Mouse (Mus musculus) stomach, embryonic 16.5 days (tissue): ENCODE measurements at regions not wholly inside any gene's neighbourhood (a gene's known extent, or its start where the extent isn't known, plus 50 kb on each side); places are given as distances from the start of the nearest gene placed in this dataset.

Experiments used
- ATAC-seq: fragments of 200-750 bp; cut with Nextera tagmentation; 2 replicates; pipeline ENCODE4 v1.8.0; 2017; ENCODE audit warnings: moderate number of reproducible peaks, moderate TSS enrichment; ENCODE audit not compliant: insufficient read depth, low FRiP score
- H3K27ac ChIP-seq: fragments of 300-500 bp; sonication (generic); 2 replicates; pipeline ENCODE4 v1.5.1; 2014; ENCODE audit warnings: low read length
- H3K27me3 ChIP-seq: fragments of 300-500 bp; sonication (generic); 2 replicates; pipeline ENCODE4 v1.6.1; 2014; ENCODE audit warnings: low read length, control low read depth, mixed read lengths; ENCODE audit not compliant: control insufficient read depth, insufficient read depth
- H3K36me3 ChIP-seq: fragments of 300-500 bp; sonication (generic); 2 replicates; pipeline ENCODE4 v1.6.1; 2014; ENCODE audit warnings: low read length; ENCODE audit not compliant: control insufficient read depth, insufficient read depth
- H3K4me1 ChIP-seq: fragments of 300-500 bp; sonication (generic); 2 replicates; pipeline ENCODE4 v1.6.1; 2014; ENCODE audit warnings: low read length, control low read depth, mixed read lengths; ENCODE audit not compliant: control insufficient read depth, insufficient read depth
- H3K4me2 ChIP-seq: fragments of 300-500 bp; sonication (generic); 2 replicates; pipeline ENCODE4 v1.6.1; 2014; ENCODE audit warnings: low read depth, low read length, mixed read lengths
- H3K4me3 ChIP-seq: fragments of 300-500 bp; sonication (generic); replicated peaks from 2 replicates; pipeline ENCODE4 v1.5.1; 2014; ENCODE audit warnings: mild to moderate bottlenecking, low read length
- H3K9ac ChIP-seq: fragments of 300-500 bp; sonication (generic); 2 replicates; pipeline ENCODE4 v1.6.1; 2014; ENCODE audit warnings: low read length
- H3K9me3 ChIP-seq: fragments of 300-500 bp; sonication (generic); replicated peaks from 2 replicates; pipeline ENCODE4 v1.6.1; 2016; ENCODE audit warnings: low read length, control low read depth; ENCODE audit not compliant: control insufficient read depth
- WGBS: fragments of 180-500 bp; shearing (Covaris S2); extraction: QIAGEN DNeasy Blood & Tissue Kit; methylation state at CpG from one replicate; pipeline ENCODE4 v1.1.7; 2014; 5-methylcytosine and 5-hydroxymethylcytosine counted together

DNA sequence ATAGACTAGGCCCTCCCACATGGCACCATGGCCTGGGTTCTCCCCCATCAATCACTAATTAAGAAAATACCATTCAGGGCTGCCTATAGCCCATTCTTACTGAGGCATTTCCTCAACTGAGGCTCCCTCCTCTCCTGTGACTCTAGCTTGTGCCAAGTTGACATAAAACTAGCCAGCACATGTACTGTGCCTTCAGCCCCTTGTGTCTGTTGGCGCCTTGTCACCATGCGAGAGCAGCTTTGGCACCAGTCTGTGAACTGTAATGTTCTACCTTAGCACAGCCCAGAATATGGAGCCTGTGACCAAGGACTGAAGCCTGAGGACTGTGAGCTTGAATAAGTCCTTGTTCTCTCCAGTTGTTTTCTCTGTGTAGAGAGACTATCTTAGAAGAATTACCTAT is 75.0 kb upstream of the Glce start:
- no peak overlapping the region for H3K9ac ChIP-seq
- no peak for ATAC-seq
- no peak overlapping the region for H3K27ac ChIP-seq
- no peaks in the 10 kb centered on the region for H3K27me3 ChIP-seq
- no peak overlapping the region for H3K4me2 ChIP-seq
- WGBS, result 87% methylated on average over 2 of the region's 2 CpGs
- no peaks in the 10 kb centered on the region for H3K9me3 ChIP-seq
- peaks cover 4% of the 10 kb centered on the region for H3K4me1 ChIP-seq
- H3K36me3 ChIP-seq, result no peaks in the 10 kb centered on the region
- no peak overlapping the region for H3K4me3 ChIP-seq

GRCm38 (mm10) chr9:62192424-62192892 is 70.0 kb upstream of the Glce start:
- Histone ChIP-seq H3K9ac (no peak overlapping the region), H3K27ac (no peak overlapping the region), H3K4me1 (peaks cover 9% of the 10 kb centered on the region), H3K36me3 (no peaks in the 10 kb centered on the region), H3K4me3 (no peak overlapping the region), H3K9me3 (no peaks in the 10 kb centered on the region), H3K4me2 (peak overlapping the region; percentile 20; the same call in 1 of the 2 replicates), H3K27me3 (no peaks in the 10 kb centered on the region)
- WGBS, result 4% methylated on average over 6 of the region's 6 CpGs
- peak; percentile 47; the same call in 1 of the 2 replicates for ATAC-seq

GRCm38 (mm10) chr9:62190474-62190873 is 68.0 kb upstream of the Glce start:
- Histone ChIP-seq H3K4me3 (no peak overlapping the region), H3K4me1 (peaks cover 9% of the 10 kb centered on the region), H3K27me3 (no peaks in the 10 kb centered on the region), H3K36me3 (no peaks in the 10 kb centered on the region), H3K9ac (no peak overlapping the region), H3K27ac (no peak overlapping the region), H3K4me2 (no peak overlapping the region), H3K9me3 (no peaks in the 10 kb centered on the region)
- WGBS, result 57% methylated on average over 6 of the region's 6 CpGs
- ATAC-seq, result no peak

DNA sequence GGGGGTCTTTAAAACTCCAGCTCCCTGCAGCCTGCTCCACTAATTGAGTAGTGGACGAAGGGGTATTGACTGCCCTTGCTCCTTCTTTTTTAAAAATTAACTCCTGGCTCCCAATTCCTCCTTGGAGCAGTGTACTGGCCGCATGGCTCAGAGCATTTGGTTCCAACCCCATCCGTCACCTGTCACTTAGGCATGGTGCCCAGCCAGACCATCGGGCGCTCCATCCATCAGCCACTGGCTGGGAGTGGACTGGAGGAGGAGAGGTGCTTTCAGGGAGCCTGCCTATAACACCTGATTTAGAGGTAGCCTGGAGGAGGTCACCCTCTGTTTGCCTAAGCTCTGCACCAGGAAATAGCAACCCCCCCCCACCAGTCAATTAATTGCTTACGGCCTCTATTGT is 66.4 kb upstream of the Glce start:
- H3K36me3 ChIP-seq, result no peaks in the 10 kb centered on the region
- no peak for ATAC-seq
- H3K27me3 ChIP-seq, result no peaks in the 10 kb centered on the region
- no peaks in the 10 kb centered on the region for H3K9me3 ChIP-seq
- no peak overlapping the region for H3K4me2 ChIP-seq
- 29% methylated on average over 6 of the region's 6 CpGs for WGBS
- H3K4me1 ChIP-seq, result peaks cover 9% of the 10 kb centered on the region
- H3K4me3 ChIP-seq, result no peak overlapping the region
- H3K9ac ChIP-seq, result no peak overlapping the region
- H3K27ac ChIP-seq, result no peak overlapping the region

- Histone ChIP-seq H3K4me2 (no peak overlapping the region), H3K9me3 (no peaks in the 10 kb centered on the region), H3K9ac (no peak overlapping the region), H3K27ac (no peak overlapping the region), H3K4me3 (no peak overlapping the region), H3K36me3 (no peaks in the 10 kb centered on the region), H3K27me3 (no peaks in the 10 kb centered on the region), H3K4me1 (peaks cover 9% of the 10 kb centered on the region)
- WGBS, result 66% methylated on average over 3 of the region's 3 CpGs
- ATAC-seq, result no peak
Observed at GRCm38 (mm10) chr9:62188379-62188778, 65.9 kb upstream of the Glce start.

DNA sequence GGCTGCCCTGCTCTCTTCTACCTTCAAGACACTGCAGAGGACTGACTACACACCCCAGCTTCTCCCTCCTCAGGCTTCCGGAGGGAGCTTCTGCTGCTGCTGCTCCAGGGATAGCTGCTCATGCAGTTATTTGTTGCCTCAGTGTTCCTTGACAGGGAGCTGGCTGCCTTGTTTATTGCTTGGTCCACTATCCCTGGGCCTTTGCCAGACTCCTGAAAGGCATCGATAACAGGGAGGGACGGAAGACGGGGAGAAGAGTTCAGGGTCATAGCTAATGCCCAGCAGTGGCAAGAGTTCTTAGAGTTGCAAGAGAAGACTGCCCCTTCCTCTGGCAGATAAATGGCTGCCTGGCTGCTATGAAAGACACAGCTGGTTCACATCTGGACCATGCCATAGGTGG is 64.4 kb upstream of the Glce start:
- no peaks in the 10 kb centered on the region for H3K36me3 ChIP-seq
- no peak overlapping the region for H3K4me3 ChIP-seq
- H3K27ac ChIP-seq, result no peak overlapping the region
- WGBS, result 35% methylated on average over 4 of the region's 4 CpGs
- H3K4me1 ChIP-seq, result no peaks in the 10 kb centered on the region
- H3K9ac ChIP-seq, result no peak overlapping the region
- no peaks in the 10 kb centered on the region for H3K27me3 ChIP-seq
- no peaks in the 10 kb centered on the region for H3K9me3 ChIP-seq
- no peak overlapping the region for H3K4me2 ChIP-seq
- ATAC-seq, result no peak

- Histone ChIP-seq H3K9me3 (no peaks in the 10 kb centered on the region), H3K27me3 (no peaks in the 10 kb centered on the region), H3K36me3 (no peaks in the 10 kb centered on the region), H3K4me3 (no peak overlapping the region), H3K4me2 (no peak overlapping the region), H3K9ac (no peak overlapping the region), H3K4me1 (no peaks in the 10 kb centered on the region), H3K27ac (no peak overlapping the region)
- ATAC-seq, result no peak
- 45% methylated on average over 7 of the region's 7 CpGs for WGBS
Observed at GRCm38 (mm10) chr9:62185516-62186280, 63.2 kb upstream of the Glce start.

DNA sequence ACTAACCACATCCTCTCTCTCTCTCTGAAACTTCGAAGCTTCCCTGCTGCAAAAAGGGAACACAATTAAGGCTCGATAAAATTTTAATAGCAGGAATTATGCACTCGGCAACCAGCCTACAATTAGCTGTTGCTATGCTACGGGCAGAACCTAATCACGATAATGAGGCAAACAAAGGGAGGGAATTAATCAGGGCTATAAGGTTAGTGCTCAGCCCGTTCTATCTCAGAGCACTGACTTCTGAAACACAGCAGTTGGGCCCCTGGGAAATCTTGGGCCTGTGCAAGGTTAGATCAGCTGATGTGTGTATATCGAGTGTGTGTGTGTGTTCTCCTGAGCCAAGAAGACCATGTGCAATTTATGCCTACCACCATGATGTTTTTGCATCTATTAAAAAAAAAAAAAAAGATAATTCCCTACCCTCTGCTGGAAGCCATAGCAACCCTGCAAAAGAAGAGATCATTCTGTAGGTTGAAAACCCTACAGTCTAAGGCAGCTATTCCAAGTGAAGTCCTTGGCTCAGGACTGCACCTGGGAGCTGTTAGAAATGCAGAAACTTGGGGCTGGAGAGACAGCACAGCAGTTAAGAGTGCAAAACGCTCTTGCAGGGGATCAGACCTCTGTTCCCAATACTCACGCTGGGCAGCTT is 58.9 kb upstream of the Glce start:
- no peaks in the 10 kb centered on the region for H3K4me1 ChIP-seq

GRCm38 (mm10) chr9:62180456-62181181 is 58.2 kb upstream of the Glce start:
- WGBS, result 58% methylated on average over 11 of the region's 11 CpGs
- Histone ChIP-seq H3K36me3 (no peaks in the 10 kb centered on the region), H3K27me3 (no peaks in the 10 kb centered on the region), H3K4me2 (no peak overlapping the region), H3K4me3 (no peak overlapping the region), H3K9me3 (no peaks in the 10 kb centered on the region), H3K27ac (no peak overlapping the region), H3K4me1 (no peaks in the 10 kb centered on the region), H3K9ac (no peak overlapping the region)
- no peak; the same call in 1 of the 2 replicates for ATAC-seq

More for the DNA sequence above, 58.9 kb upstream of the Glce start:
- H3K27me3 ChIP-seq, result no peaks in the 10 kb centered on the region
- H3K36me3 ChIP-seq, result no peaks in the 10 kb centered on the region
- H3K27ac ChIP-seq, result no peak overlapping the region
- no peak overlapping the region for H3K9ac ChIP-seq
- ATAC-seq, result no peak; the same call in 1 of the 2 replicates
- no peak overlapping the region for H3K4me3 ChIP-seq
- WGBS, result 59% methylated on average over 9 of the region's 9 CpGs
- no peak overlapping the region for H3K4me2 ChIP-seq
- H3K9me3 ChIP-seq, result no peaks in the 10 kb centered on the region
